Mouse (Mus musculus): ENCODE data around the gene Btrc.

DNA sequence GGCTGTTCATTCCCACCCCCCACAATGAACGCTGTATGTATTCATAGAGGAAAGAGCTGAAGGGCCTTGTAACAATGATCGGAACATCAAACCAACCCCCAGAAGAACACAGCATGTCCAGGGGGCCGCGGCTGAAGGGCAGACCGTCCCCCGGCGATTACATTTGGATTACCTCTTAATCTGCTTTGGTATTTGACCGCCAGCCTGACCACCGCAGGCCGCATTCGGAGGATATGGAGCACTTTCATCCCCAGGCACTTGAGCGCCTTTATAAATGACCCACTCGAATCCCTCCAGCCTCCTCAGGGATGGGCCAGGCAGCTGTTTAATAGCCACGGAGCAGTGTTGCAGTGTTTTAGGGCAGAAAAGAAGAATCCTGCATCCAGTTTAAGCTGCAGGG lies 203.8 kb downstream of the Btrc start:
- TF ChIP-seq CTCF (IDR thresholded peaks at IDR 0.05) (no peak), EP300 (IDR thresholded peaks at IDR 0.05; ENCODE audit: insufficient read depth, low read depth, low read length) (no peak), POLR2A (IDR thresholded peaks at IDR 0.05; ENCODE audit: insufficient read depth, low read depth, low read length) (no peak)

Data from heart, adult 2 months (tissue).